Mouse (Mus musculus): ENCODE results near the gene Actr3. TPM values are rescaled to one million over a fixed set of nuclear protein-coding genes. Genes with fewer than 3 reads are reported as not detected.
A peak's percentile ranks its signal among the peaks of the same experiment; 100 is the strongest.
"Not testable (repeated sequence)": the region's sequence is repeated elsewhere in the genome, so short reads cannot be mapped to it uniquely, and the experiment has no call there.

Gene Actr3
- polyA plus RNA-seq, 2 experiments, result 41.4 to 109 TPM

DNA sequence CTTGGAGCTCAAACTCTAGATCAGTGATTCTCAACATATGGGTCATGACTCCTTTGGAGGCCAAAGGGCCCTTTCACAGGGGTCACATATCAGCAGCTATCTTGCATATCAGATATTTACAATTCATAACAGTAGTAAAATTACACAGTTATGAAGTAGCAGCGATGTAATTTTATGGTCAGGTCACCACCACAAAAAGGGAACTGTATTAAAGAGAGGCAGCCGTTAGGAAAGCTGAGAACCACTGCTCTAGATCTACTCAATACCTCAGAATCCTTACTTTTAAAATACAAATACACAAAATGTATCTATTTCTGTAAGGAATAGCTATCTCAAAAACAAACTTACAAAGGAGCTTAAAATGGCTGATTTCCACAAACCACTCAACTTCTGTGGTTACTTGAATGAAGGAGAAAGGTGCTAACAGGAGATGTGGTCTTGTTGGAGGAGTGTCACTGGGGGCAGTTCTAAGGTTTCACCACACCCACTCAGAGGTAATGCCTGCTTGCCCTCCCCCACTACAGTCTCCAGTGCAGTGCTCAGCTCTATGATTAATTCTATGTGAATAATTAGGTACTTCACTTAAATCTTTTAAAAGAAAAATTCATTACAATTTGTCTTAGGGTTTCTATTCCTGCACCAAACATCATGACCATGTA lies 9.0 kb downstream of the Actr3 start:
- H3K27ac ChIP-seq, result no peak overlapping the region
- ATAC-seq (ENCODE audit: insufficient read depth), result no peak
- WGBS (ENCODE audit: insufficient replicate concordance), result 36% methylated on average over 2 of the region's 2 CpGs

DNA sequence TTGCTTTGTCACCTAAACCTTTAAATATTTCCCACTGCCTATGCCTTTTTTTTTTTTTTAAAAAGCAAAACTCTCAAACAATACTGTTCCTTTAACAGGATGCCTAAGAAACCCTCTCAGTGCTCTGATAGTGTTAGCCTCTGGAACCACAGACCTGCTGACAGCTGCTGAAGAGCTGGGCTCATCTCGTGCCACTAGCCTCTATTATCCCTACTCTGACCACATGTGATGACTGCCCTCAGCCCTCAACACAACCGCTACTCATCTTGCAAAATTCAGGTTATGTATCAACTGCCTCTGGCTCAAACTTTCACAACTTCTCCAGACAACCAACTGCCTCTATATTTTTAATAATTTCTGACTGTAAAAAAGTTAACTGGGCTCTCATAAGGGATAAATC lies 15.6 kb downstream of the Actr3 start:
- ATAC-seq (ENCODE audit: insufficient read depth), result no peak

More for the DNA sequence above, 9.0 kb downstream of the Actr3 start:
- H3K9ac ChIP-seq (replicated peaks), result no peak overlapping the region
- H3K4me3 ChIP-seq (ENCODE audit: insufficient read depth in 1 of 2, low read depth in 2 of 2, low read length in 2 of 2), result no peak overlapping the region
- H3K4me1 ChIP-seq (replicated peaks; ENCODE audit: control insufficient read depth in 2 of 2, insufficient read depth in 2 of 2, low read length in 1 of 2), result peaks cover 13 to 18% of the 10 kb centered on the region in 2 experiments
- no peaks in the 10 kb centered on the region for H3K27me3 ChIP-seq (ENCODE audit: control insufficient read depth, insufficient read depth, low read length)
- no peak for DNase-seq (ENCODE audit: low read depth in 3 of 3, low spot score in 3 of 3)
- H3K9me3 ChIP-seq (ENCODE audit: control insufficient read depth, low read length), result no peaks in the 10 kb centered on the region
- no peaks in the 10 kb centered on the region for H3K36me3 ChIP-seq (replicated peaks; ENCODE audit: control insufficient read depth, insufficient read depth, low read depth)
- H3K4me2 ChIP-seq (ENCODE audit: low read depth), result no peak overlapping the region
- no peak for TF ChIP-seq EP300 (IDR thresholded peaks at IDR 0.05; ENCODE audit: low read depth)
- no peak for TF ChIP-seq CTCF (IDR thresholded peaks at IDR 0.05; ENCODE audit: low read depth)

GRCm38 (mm10) chr1:125418732-125419131 lies 16.8 kb downstream of the Actr3 start:
- no peaks in the 10 kb centered on the region for H3K9me3 ChIP-seq (ENCODE audit: control insufficient read depth, low read length)
- 76% methylated on average over 4 of the region's 4 CpGs for WGBS (ENCODE audit: insufficient replicate concordance)
- no peaks in the 10 kb centered on the region for H3K4me1 ChIP-seq (replicated peaks; ENCODE audit: control insufficient read depth in 2 of 2, insufficient read depth in 2 of 2, low read length in 1 of 2)
- peaks cover 11% of the 10 kb centered on the region for H3K36me3 ChIP-seq (replicated peaks; ENCODE audit: control insufficient read depth, insufficient read depth, low read depth)
- TF ChIP-seq CTCF (IDR thresholded peaks at IDR 0.05; ENCODE audit: low read depth) (no peak), EP300 (IDR thresholded peaks at IDR 0.05; ENCODE audit: low read depth) (no peak)
- H3K4me2 ChIP-seq (ENCODE audit: low read depth), result no peak overlapping the region
- no peak overlapping the region for H3K9ac ChIP-seq (replicated peaks)
- no peak overlapping the region for H3K4me3 ChIP-seq (ENCODE audit: insufficient read depth in 1 of 2, low read depth in 2 of 2, low read length in 2 of 2)
- H3K27ac ChIP-seq, result no peak overlapping the region
- no peaks in the 10 kb centered on the region for H3K27me3 ChIP-seq (ENCODE audit: control insufficient read depth, insufficient read depth, low read length)
- ATAC-seq (ENCODE audit: insufficient read depth) (0 out of 2 replicates have a peak, but pooled peaks have one; percentile 39), DNase-seq (ENCODE audit: low read depth in 3 of 3, low spot score in 3 of 3) (no peak)

More for the DNA sequence above, 15.6 kb downstream of the Actr3 start:
- Histone ChIP-seq H3K9me3 (ENCODE audit: control insufficient read depth, low read length) (no peaks in the 10 kb centered on the region), H3K4me3 (ENCODE audit: insufficient read depth in 1 of 2, low read depth in 2 of 2, low read length in 2 of 2) (no peak overlapping the region), H3K27ac (no peak overlapping the region), H3K27me3 (ENCODE audit: control insufficient read depth, insufficient read depth, low read length) (no peaks in the 10 kb centered on the region), H3K4me2 (ENCODE audit: low read depth) (no peak overlapping the region), H3K4me1 (replicated peaks; ENCODE audit: control insufficient read depth in 2 of 2, insufficient read depth in 2 of 2, low read length in 1 of 2) (no peaks in the 10 kb centered on the region), H3K9ac (replicated peaks) (no peak overlapping the region), H3K36me3 (replicated peaks; ENCODE audit: control insufficient read depth, insufficient read depth, low read depth) (peaks cover 10% of the 10 kb centered on the region)
- WGBS (ENCODE audit: insufficient replicate concordance), result 38% methylated on average over 2 of the region's 2 CpGs
- DNase-seq (ENCODE audit: low read depth in 3 of 3, low spot score in 3 of 3), result no peak
- TF ChIP-seq EP300 (IDR thresholded peaks at IDR 0.05; ENCODE audit: low read depth) (no peak), CTCF (IDR thresholded peaks at IDR 0.05; ENCODE audit: low read depth) (no peak)

DNA sequence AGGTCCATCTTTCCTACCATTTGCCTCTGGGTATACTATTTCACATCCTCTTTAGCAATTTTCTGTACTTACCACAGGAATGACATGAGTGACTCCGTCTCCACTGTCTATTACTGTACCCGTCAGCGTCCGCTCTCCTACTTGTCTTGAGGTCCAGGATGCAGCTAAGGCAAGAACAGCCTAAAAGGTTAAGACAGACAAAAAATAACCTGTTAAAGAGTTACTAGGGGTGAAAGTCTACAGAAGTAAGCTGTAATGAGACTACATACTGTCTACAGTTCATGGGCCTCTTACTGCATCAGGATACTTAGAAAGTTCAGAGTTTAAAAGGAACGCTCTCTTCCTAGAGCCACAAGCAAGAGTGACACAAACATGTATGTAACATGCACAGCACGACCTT lies 28.3 kb downstream of the Actr3 start:
- peaks cover 35% of the 10 kb centered on the region for H3K36me3 ChIP-seq (replicated peaks; ENCODE audit: control insufficient read depth, insufficient read depth, low read depth)
- no peaks in the 10 kb centered on the region for H3K27me3 ChIP-seq (ENCODE audit: control insufficient read depth, insufficient read depth, low read length)
- H3K9me3 ChIP-seq (ENCODE audit: control insufficient read depth, low read length), result no peaks in the 10 kb centered on the region
- 84% methylated on average over 6 of the region's 6 CpGs for WGBS (ENCODE audit: insufficient replicate concordance)
- no peak overlapping the region for H3K4me2 ChIP-seq (ENCODE audit: low read depth)
- DNase-seq (ENCODE audit: low read depth in 3 of 3, low spot score in 3 of 3) (no peak), ATAC-seq (ENCODE audit: insufficient read depth) (no peak)
- H3K4me3 ChIP-seq (ENCODE audit: insufficient read depth in 1 of 2, low read depth in 2 of 2, low read length in 2 of 2), result no peak overlapping the region
- H3K27ac ChIP-seq, result no peak overlapping the region
- H3K4me1 ChIP-seq (replicated peaks; ENCODE audit: control insufficient read depth in 2 of 2, insufficient read depth in 2 of 2, low read length in 1 of 2), result no peaks in the 10 kb centered on the region
- H3K9ac ChIP-seq (replicated peaks), result no peak overlapping the region
- TF ChIP-seq CTCF (IDR thresholded peaks at IDR 0.05; ENCODE audit: low read depth), result no peak
- no peak for TF ChIP-seq EP300 (IDR thresholded peaks at IDR 0.05; ENCODE audit: low read depth)

- DNase-seq (ENCODE audit: low read depth in 3 of 3, low spot score in 3 of 3), result no peak
- WGBS (ENCODE audit: insufficient replicate concordance), result 83% methylated on average over 1 of the region's 1 CpGs
- Histone ChIP-seq H3K27ac (no peak overlapping the region), H3K4me1 (replicated peaks; ENCODE audit: control insufficient read depth in 2 of 2, insufficient read depth in 2 of 2, low read length in 1 of 2) (no peaks in the 10 kb centered on the region; a peak in 1 of 4 replicates), H3K9me3 (ENCODE audit: control insufficient read depth, low read length) (no peaks in the 10 kb centered on the region), H3K4me2 (ENCODE audit: low read depth) (no peak overlapping the region), H3K36me3 (replicated peaks; ENCODE audit: control insufficient read depth, insufficient read depth, low read depth) (peaks cover 30% of the 10 kb centered on the region), H3K4me3 (ENCODE audit: insufficient read depth in 1 of 2, low read depth in 2 of 2, low read length in 2 of 2) (no peak overlapping the region), H3K27me3 (ENCODE audit: control insufficient read depth, insufficient read depth, low read length) (no peaks in the 10 kb centered on the region), H3K9ac (replicated peaks) (no peak overlapping the region)
- TF ChIP-seq CTCF (IDR thresholded peaks at IDR 0.05; ENCODE audit: low read depth), result no peak
- TF ChIP-seq EP300 (IDR thresholded peaks at IDR 0.05; ENCODE audit: low read depth), result no peak
- ATAC-seq (ENCODE audit: insufficient read depth), result no peak
These were observed 40.1 kb downstream of the Actr3 start for GRCm38 (mm10) chr1:125395391-125395790.

DNA sequence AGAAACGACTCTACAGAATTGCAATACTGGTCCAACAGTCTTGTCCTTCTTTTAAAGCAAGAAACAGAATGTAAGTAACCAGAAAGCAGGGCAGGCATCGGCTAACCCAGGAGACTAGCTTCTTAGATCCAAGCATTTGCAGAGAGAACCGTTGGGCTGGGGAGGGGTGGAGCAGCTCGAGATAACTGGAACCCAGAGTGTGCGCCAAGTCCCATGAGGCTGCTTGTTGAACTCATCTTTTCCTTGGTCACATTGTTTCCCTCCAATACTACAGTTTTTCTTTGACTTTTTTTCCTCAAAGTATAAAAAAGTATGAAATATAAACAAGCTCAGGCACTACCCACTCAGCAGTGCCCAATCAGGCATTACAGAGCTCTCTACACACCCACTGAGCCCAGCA lies 42.2 kb downstream of the Actr3 start:
- not testable (repeated sequence) for H3K4me3 ChIP-seq (ENCODE audit: insufficient read depth in 1 of 2, low read depth in 2 of 2, low read length in 2 of 2); DNase-seq (ENCODE audit: low read depth in 3 of 3, low spot score in 3 of 3); ATAC-seq (ENCODE audit: insufficient read depth); H3K27me3 ChIP-seq (ENCODE audit: control insufficient read depth, insufficient read depth, low read length); H3K27ac ChIP-seq; H3K9ac ChIP-seq (replicated peaks); H3K9me3 ChIP-seq (ENCODE audit: control insufficient read depth, low read length); H3K4me1 ChIP-seq (replicated peaks; ENCODE audit: control insufficient read depth in 2 of 2, insufficient read depth in 2 of 2, low read length in 1 of 2); H3K4me2 ChIP-seq (ENCODE audit: low read depth)
- peaks cover 17% of the 10 kb centered on the region for H3K36me3 ChIP-seq (replicated peaks; ENCODE audit: control insufficient read depth, insufficient read depth, low read depth)
- WGBS (ENCODE audit: insufficient replicate concordance), result 67% methylated on average over 4 of the region's 5 CpGs

- DNase-seq (ENCODE audit: low read depth in 3 of 3, low spot score in 3 of 3); H3K4me2 ChIP-seq (ENCODE audit: low read depth); H3K9ac ChIP-seq (replicated peaks); H3K4me3 ChIP-seq (ENCODE audit: insufficient read depth in 1 of 2, low read depth in 2 of 2, low read length in 2 of 2); H3K36me3 ChIP-seq (replicated peaks; ENCODE audit: control insufficient read depth, insufficient read depth, low read depth); ATAC-seq (ENCODE audit: insufficient read depth); H3K27me3 ChIP-seq (ENCODE audit: control insufficient read depth, insufficient read depth, low read length); H3K4me1 ChIP-seq (replicated peaks; ENCODE audit: control insufficient read depth in 2 of 2, insufficient read depth in 2 of 2, low read length in 1 of 2); H3K9me3 ChIP-seq (ENCODE audit: control insufficient read depth, low read length); H3K27ac ChIP-seq: not testable (repeated sequence)
- 62% methylated on average over 4 of the region's 4 CpGs for WGBS (ENCODE audit: insufficient replicate concordance)
These were observed 45.3 kb downstream of the Actr3 start for GRCm38 (mm10) chr1:125390065-125390754.

Data from liver, embryonic 14.5 days (tissue).